Mouse (Mus musculus): ENCODE measurements around the gene Gm21677.
"Not testable (repeated sequence)": the region's sequence is repeated elsewhere in the genome, so short reads cannot be mapped to it uniquely, and the experiment has no call there.

The Gm21677 gene

GRCm38 (mm10) chrY:3306349-3306748 is at the start of gene Gm21677:
Gene Gm21677, minus strand, starts transcription at chrY:3306449.
- not testable (repeated sequence) for DNase-seq (ENCODE audit: extremely low read depth, low read depth)

- not testable (repeated sequence) for DNase-seq (ENCODE audit: extremely low read depth, low read depth)
Observed at GRCm38 (mm10) chrY:3345229-3345628, 39.0 kb upstream of the Gm21677 start, which contains the start of gene Gm21693. Gene Gm21693, minus strand, starts transcription at chrY:3345329.

- not testable (repeated sequence) for DNase-seq (ENCODE audit: extremely low read depth, low read depth)
Observed at GRCm38 (mm10) chrY:3340661-3341060, 34.4 kb upstream of the Gm21677 start.

All from MEL-GATA-1-ER (cell line).